Comparison of ENCODE assay signal across 8 mouse cellular contexts in genomic region chr4:122985110-122985509, GRCm38 (mm10). TPM values are rescaled to one million over a fixed set of nuclear protein-coding genes. Genes with fewer than 3 reads are reported as not detected.
A peak's percentile ranks its signal among the peaks of the same experiment; 100 is the strongest.
DNase-seq lines count a peak whose midpoint lies in the region; ATAC-seq and TF ChIP-seq lines count a peak whose summit lies in the region.

No protein-coding gene starts in this region.

- WGBS in heart, adult 2 months: 14% methylated on average over 8 of the region's 8 CpGs
- 12% methylated on average over 8 of the region's 8 CpGs for WGBS in kidney, adult 2 months
- 45% methylated on average over 8 of the region's 8 CpGs for WGBS in limb, embryonic 12.5 days
- 48% methylated on average over 8 of the region's 8 CpGs for WGBS in midbrain, embryonic 14.5 days
- WGBS in stomach, postnatal 0 days: 16% methylated on average over 8 of the region's 8 CpGs

- H3K27ac ChIP-seq in gastrocnemius, adult 2 months: no peak overlapping the region
- H3K27ac ChIP-seq in heart, adult 2 months: no peak overlapping the region
- no peak overlapping the region for H3K27ac ChIP-seq in kidney, adult 2 months (ENCODE audit: insufficient read depth, low read depth, low read length)
- H3K27ac ChIP-seq in limb, embryonic 12.5 days: no peak overlapping the region
- H3K27ac ChIP-seq in midbrain, embryonic 14.5 days (replicated peaks; ENCODE audit: low read depth, low read length): no peak overlapping the region
- no peak overlapping the region for H3K27ac ChIP-seq in stomach, postnatal 0 days (replicated peaks)

- no peaks in the 10 kb centered on the region for H3K36me3 ChIP-seq in heart, adult 2 months (ENCODE audit: control insufficient read depth, insufficient read depth, low read length)
- no peaks in the 10 kb centered on the region for H3K36me3 ChIP-seq in kidney, adult 2 months (ENCODE audit: control insufficient read depth, insufficient read depth, low read length)
- H3K36me3 ChIP-seq in limb, embryonic 12.5 days: no peaks in the 10 kb centered on the region
- H3K36me3 ChIP-seq in midbrain, embryonic 14.5 days (ENCODE audit: control insufficient read depth, insufficient read depth, low read length): no peaks in the 10 kb centered on the region
- H3K36me3 ChIP-seq in stomach, postnatal 0 days (ENCODE audit: control insufficient read depth, insufficient read depth, low read length): no peaks in the 10 kb centered on the region

- H3K4me1 ChIP-seq in heart, adult 2 months (ENCODE audit: control insufficient read depth, insufficient read depth, low read length): no peaks in the 10 kb centered on the region
- H3K4me1 ChIP-seq in kidney, adult 2 months (ENCODE audit: control insufficient read depth, insufficient read depth, low read length): no peaks in the 10 kb centered on the region
- peaks cover 15% of the 10 kb centered on the region for H3K4me1 ChIP-seq in limb, embryonic 12.5 days (replicated peaks)
- peaks cover 7% of the 10 kb centered on the region; the same call in 1 of the 2 replicates for H3K4me1 ChIP-seq in midbrain, embryonic 14.5 days (ENCODE audit: control insufficient read depth, insufficient read depth, low read length)
- peaks cover 2% of the 10 kb centered on the region; the same call in 1 of the 2 replicates for H3K4me1 ChIP-seq in stomach, postnatal 0 days (replicated peaks; ENCODE audit: control insufficient read depth, insufficient read depth)

- H3K79me2 ChIP-seq in heart, adult 2 months (replicated peaks; ENCODE audit: control insufficient read depth, insufficient read depth, low read length): no peaks in the 10 kb centered on the region

- no peaks in the 10 kb centered on the region; the same call in 1 of the 2 replicates for H3K27me3 ChIP-seq in heart, adult 2 months (ENCODE audit: control insufficient read depth, insufficient read depth, low read length)
- no peaks in the 10 kb centered on the region for H3K27me3 ChIP-seq in kidney, adult 2 months (replicated peaks; ENCODE audit: control insufficient read depth, insufficient read depth, low read length)
- H3K27me3 ChIP-seq in limb, embryonic 12.5 days: peaks cover 19% of the 10 kb centered on the region
- H3K27me3 ChIP-seq in midbrain, embryonic 14.5 days (ENCODE audit: control insufficient read depth, insufficient read depth, low read length): no peaks in the 10 kb centered on the region
- H3K27me3 ChIP-seq in stomach, postnatal 0 days (ENCODE audit: control insufficient read depth, insufficient read depth, low read length): peaks cover 3% of the 10 kb centered on the region; the same call in 1 of the 2 replicates

- TF ChIP-seq POLR2A in heart, adult 2 months (IDR thresholded peaks at IDR 0.05; ENCODE audit: insufficient read depth, low read depth, low read length): no peak
- no peak for TF ChIP-seq POLR2A in kidney, adult 2 months (IDR thresholded peaks at IDR 0.05; ENCODE audit: low read depth, low read length)

- ATAC-seq in limb, embryonic 12.5 days (ENCODE audit: insufficient number of reproducible peaks, insufficient read depth, low FRiP score, low TSS enrichment, low read depth): peak; percentile 37
- peak; percentile 80 for ATAC-seq in midbrain, embryonic 14.5 days (ENCODE audit: low FRiP score, low TSS enrichment)
- ATAC-seq in stomach, postnatal 0 days (ENCODE audit: low FRiP score, low TSS enrichment): peak; percentile 87

- peak; percentile 73 for TF ChIP-seq CTCF in gastrocnemius, adult 2 months (IDR thresholded peaks at IDR 0.05)
- TF ChIP-seq CTCF in heart, adult 2 months (IDR thresholded peaks at IDR 0.05): peak; percentile 81
- peak; percentile 94 for TF ChIP-seq CTCF in kidney, adult 2 months (conservative IDR thresholded peaks at IDR 0.05; ENCODE audit: insufficient read depth, insufficient read length, low read depth, low read length)
- peak; percentile 98 for TF ChIP-seq CTCF in stomach, postnatal 0 days (IDR thresholded peaks at IDR 0.05; ENCODE audit: low read depth)

- DNase-seq in gastrocnemius, adult 2 months: peak; percentile 40
- no peak for DNase-seq in gastrocnemius, postnatal 36 days
- peak; percentile 92 for DNase-seq in brain, adult 2 months (ENCODE audit: low read depth, low spot score)
- peak; percentile 30 to 37 for DNase-seq in heart, adult 2 months
- DNase-seq in kidney, adult 2 months: peak; percentile 83
- DNase-seq in midbrain, embryonic 14.5 days: peak; percentile 90
- DNase-seq in stomach, postnatal 0 days (ENCODE audit: low spot score): peak; percentile 57

- intact Hi-C loops in gastrocnemius, adult 2 months (cut with DNase I): loop anchor here (1.0 to 5.0 kb wide), 3 partner anchors 40 to 87 kb away; no protein-coding TSS in a partner anchor
- intact Hi-C loops in gastrocnemius, postnatal 36 days (cut with DNase I): loop anchor here (1.0 to 10.0 kb wide), 2 partner anchors 75 to 180 kb away; no protein-coding TSS in a partner anchor
- intact Hi-C loops in heart, adult 2 months (cut with DNase I): loop anchor here (1.0 to 2.0 kb wide), 2 partner anchors 42 to 87 kb away; no protein-coding TSS in a partner anchor

- no peaks in the 10 kb centered on the region for H3K9me3 ChIP-seq in limb, embryonic 12.5 days
- H3K9me3 ChIP-seq in midbrain, embryonic 14.5 days (ENCODE audit: control insufficient read depth, low read length): no peaks in the 10 kb centered on the region
- no peaks in the 10 kb centered on the region for H3K9me3 ChIP-seq in stomach, postnatal 0 days (ENCODE audit: control insufficient read depth, low read length)

- TF ChIP-seq EP300 in heart, adult 2 months (IDR thresholded peaks at IDR 0.05; ENCODE audit: insufficient read depth, low read depth, low read length): peak; percentile 60; the same call in 1 of the 2 replicates
- no peak for TF ChIP-seq EP300 in stomach, postnatal 0 days (optimal IDR thresholded peaks at IDR 0.05)

- H3K4me3 ChIP-seq in gastrocnemius, adult 2 months: no peak overlapping the region
- no peak overlapping the region for H3K4me3 ChIP-seq in heart, adult 2 months
- H3K4me3 ChIP-seq in kidney, adult 2 months (ENCODE audit: insufficient read depth, low read depth, low read length): no peak overlapping the region
- H3K4me3 ChIP-seq in limb, embryonic 12.5 days (replicated peaks): no peak overlapping the region
- no peak overlapping the region for H3K4me3 ChIP-seq in midbrain, embryonic 14.5 days (replicated peaks; ENCODE audit: low read depth, low read length)
- H3K4me3 ChIP-seq in stomach, postnatal 0 days (ENCODE audit: low read depth, low read length): no peak overlapping the region

- no peak overlapping the region for H3K9ac ChIP-seq in heart, adult 2 months (ENCODE audit: low read depth, low read length)
- no peak overlapping the region for H3K9ac ChIP-seq in limb, embryonic 12.5 days (replicated peaks)
- H3K9ac ChIP-seq in midbrain, embryonic 14.5 days (replicated peaks; ENCODE audit: low read length): no peak overlapping the region
- H3K9ac ChIP-seq in stomach, postnatal 0 days (ENCODE audit: low read length): no peak overlapping the region

- no peak overlapping the region for H3K4me2 ChIP-seq in limb, embryonic 12.5 days
- no peak overlapping the region for H3K4me2 ChIP-seq in midbrain, embryonic 14.5 days (ENCODE audit: low read length)
- H3K4me2 ChIP-seq in stomach, postnatal 0 days (replicated peaks; ENCODE audit: low read depth): no peak overlapping the region

RNA-seq across cellular contexts. Expression of gene Mycl, which starts 10.3 kb away (rescaled TPM):
- under 1 TPM; 0.13 to 0.42 TPM for total RNA-seq in gastrocnemius, adult 2 months (2021)
- under 1 TPM; 0.41 to 0.52 TPM for total RNA-seq in gastrocnemius, postnatal 36 days (2021)
- under 1 TPM; 0.10 to 0.18 TPM for total RNA-seq in heart, adult 2 months (2021)
- polyA plus RNA-seq in heart, adult 2 months (2012; rRNA removed): 0.20 and 0.64 TPM in 2 replicates
- 1.5 and 1.6 TPM in 2 replicates for polyA plus RNA-seq in kidney, adult 2 months (2012; rRNA removed)
- polyA plus RNA-seq in limb, embryonic 12.5 days (2016; fragmentation: Nextera tagmentation; extraction: Ambion mirVana): 42.8 and 46.3 TPM in 2 replicates
- polyA plus RNA-seq in midbrain, embryonic 14.5 days (2014; fragmentation: Nextera tagmentation; extraction: Ambion mirVana): 87.7 and 112 TPM in 2 replicates
- 14.2 and 17.4 TPM in 2 replicates for polyA plus RNA-seq in stomach, postnatal 0 days (2015; fragmentation: Nextera tagmentation; extraction: Ambion mirVana)

RNA-seq across cellular contexts. Expression of gene Mfsd2a, which starts 24.1 kb away (rescaled TPM):
- under 1 TPM in 1 of 2 experiments, not detected in 1; 0.10 TPM for total RNA-seq in gastrocnemius, adult 2 months (2021)
- under 1 TPM; 0.13 to 0.39 TPM for total RNA-seq in gastrocnemius, postnatal 36 days (2021)
- total RNA-seq in heart, adult 2 months (2021): under 1 TPM; 0.23 to 0.39 TPM
- 0.12 TPM in 1 of 2 replicates, not detected in the other for polyA plus RNA-seq in heart, adult 2 months (2012; rRNA removed)
- polyA plus RNA-seq in kidney, adult 2 months (2012; rRNA removed): 27.6 and 43.9 TPM in 2 replicates
- polyA plus RNA-seq in limb, embryonic 12.5 days (2016; fragmentation: Nextera tagmentation; extraction: Ambion mirVana): 7.8 and 8.6 TPM in 2 replicates
- 31.2 and 33.4 TPM in 2 replicates for polyA plus RNA-seq in midbrain, embryonic 14.5 days (2014; fragmentation: Nextera tagmentation; extraction: Ambion mirVana)
- polyA plus RNA-seq in stomach, postnatal 0 days (2015; fragmentation: Nextera tagmentation; extraction: Ambion mirVana): 6.8 and 7.1 TPM in 2 replicates

RNA-seq across cellular contexts. Expression of gene Trit1, which starts 31.3 kb away (rescaled TPM):
- 1 to 10 TPM; 6.0 to 7.2 TPM for total RNA-seq in gastrocnemius, adult 2 months (2021)
- total RNA-seq in gastrocnemius, postnatal 36 days (2021): 1 to 10 TPM; 7.7 to 7.9 TPM
- 1 to 10 TPM; 5.4 to 5.5 TPM for total RNA-seq in heart, adult 2 months (2021)
- 2.4 and 2.8 TPM in 2 replicates for polyA plus RNA-seq in heart, adult 2 months (2012; rRNA removed)
- polyA plus RNA-seq in kidney, adult 2 months (2012; rRNA removed): 4.7 and 5.1 TPM in 2 replicates
- polyA plus RNA-seq in limb, embryonic 12.5 days (2016; fragmentation: Nextera tagmentation; extraction: Ambion mirVana): 18.3 and 20.6 TPM in 2 replicates
- 27.0 and 29.1 TPM in 2 replicates for polyA plus RNA-seq in midbrain, embryonic 14.5 days (2014; fragmentation: Nextera tagmentation; extraction: Ambion mirVana)
- polyA plus RNA-seq in stomach, postnatal 0 days (2015; fragmentation: Nextera tagmentation; extraction: Ambion mirVana): 11.6 and 12.0 TPM in 2 replicates

Comparison
In these comparisons a context has a peak if more than half of its experiments do, and no peak if none do; other contexts are left out.
1. DNase-seq: peak in gastrocnemius, adult 2 months (single experiment), brain, adult 2 months (single experiment), heart, adult 2 months (2 of 2), kidney, adult 2 months (single experiment), midbrain, embryonic 14.5 days (single experiment) and stomach, postnatal 0 days (single experiment); none in gastrocnemius, postnatal 36 days (0 of 2).
2. ATAC-seq: peak in every context shown above with its lines; median percentile 87 in stomach, postnatal 0 days; 80 in midbrain, embryonic 14.5 days; 37 in limb, embryonic 12.5 days.
3. Peak in every context shown above with its lines, with median percentiles within 50 percentile points of each other: CTCF ChIP-seq.